Mouse (Mus musculus): ENCODE results near the gene Ripk4.

The Ripk4 gene

DNA sequence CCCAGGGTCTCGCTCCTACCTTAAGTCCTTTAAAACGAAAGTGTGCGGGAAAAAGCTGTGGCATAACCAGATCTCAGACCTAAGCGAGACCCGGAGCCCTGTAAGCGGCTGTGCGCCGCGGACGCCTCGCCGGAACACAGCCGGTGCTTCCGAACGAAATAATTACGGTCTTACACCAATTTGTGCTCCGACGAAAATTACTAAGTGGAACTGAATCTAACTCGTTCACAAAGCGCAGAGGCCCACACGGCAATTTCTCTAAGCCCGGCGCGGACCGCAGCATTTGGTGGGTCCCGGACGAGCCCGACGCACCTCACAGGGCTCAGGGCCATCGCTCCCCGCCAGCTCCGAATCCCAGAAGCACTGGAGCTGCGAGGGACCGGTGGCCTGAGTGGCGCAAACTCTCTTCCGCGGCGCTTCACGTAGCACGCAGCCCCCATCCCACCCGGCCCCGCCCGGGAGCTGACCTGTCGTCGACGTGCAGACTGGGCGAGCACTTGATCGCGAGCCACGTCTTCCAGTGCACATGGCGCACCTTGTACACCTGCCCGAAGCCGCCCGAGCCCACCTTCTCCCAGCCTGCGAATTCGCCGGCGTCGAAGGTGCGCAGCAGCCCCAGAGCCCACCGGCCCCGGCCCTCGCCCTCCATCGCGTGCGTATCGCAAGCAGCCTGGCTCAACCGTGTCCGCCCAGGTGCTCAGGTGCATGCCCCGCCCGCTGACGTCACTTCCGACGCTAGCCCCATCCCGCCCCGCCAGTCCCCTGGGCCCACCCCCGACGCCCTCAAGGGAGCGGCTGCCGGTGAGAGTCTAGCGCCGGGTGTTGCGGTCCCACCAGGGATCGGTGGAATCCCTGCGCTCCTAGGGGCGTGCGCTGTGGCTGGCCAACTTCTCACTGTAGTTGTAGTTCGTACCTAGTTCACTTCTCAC is at the start of gene Ripk4:
TSS of gene Ripk4 (minus strand) at position 727 of the 929 bp plus-strand sequence.
- in situ Hi-C loops (cut with MboI) = no loop called here

DNA sequence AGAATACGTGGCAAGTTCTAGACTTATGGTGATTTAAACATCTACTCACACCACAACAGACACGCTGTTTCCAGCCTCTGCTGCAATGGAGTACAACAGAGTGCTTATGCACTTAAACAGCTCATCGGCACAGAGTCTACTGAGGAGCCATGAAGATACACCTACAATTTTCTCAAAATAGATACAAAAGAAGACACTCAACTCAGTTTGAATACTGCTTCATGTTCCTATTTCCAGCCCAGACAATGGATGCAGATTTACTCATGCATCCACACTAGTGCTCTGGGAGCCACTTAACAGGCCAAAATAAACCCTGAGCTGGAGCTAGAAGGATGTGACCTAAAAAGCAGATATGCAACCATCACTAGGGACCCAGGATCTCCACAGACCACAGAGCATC is 45.3 kb upstream of the Ripk4 start:
- in situ Hi-C loops (cut with MboI) = no loop called here

DNA sequence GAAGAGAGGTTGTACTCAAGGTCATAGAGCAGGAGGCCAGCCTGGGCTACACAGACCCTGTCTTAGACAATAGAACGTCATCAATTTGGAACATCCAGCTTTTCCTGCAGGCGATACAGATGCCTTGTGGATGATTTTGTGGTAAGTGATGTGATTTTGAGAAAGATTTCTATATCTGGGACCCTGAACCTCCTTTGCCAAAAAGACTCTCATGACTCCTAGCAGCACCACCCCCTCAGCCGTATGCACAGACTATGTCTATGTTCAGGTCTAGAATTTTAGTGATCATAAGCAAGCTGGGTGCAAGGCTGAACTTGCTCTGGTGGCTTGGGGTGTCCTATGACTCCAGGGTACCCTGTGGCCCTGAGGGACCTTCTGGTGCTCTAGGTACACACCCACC is 42.1 kb upstream of the Ripk4 start:
- in situ Hi-C loops (cut with MboI) = no loop called here

DNA sequence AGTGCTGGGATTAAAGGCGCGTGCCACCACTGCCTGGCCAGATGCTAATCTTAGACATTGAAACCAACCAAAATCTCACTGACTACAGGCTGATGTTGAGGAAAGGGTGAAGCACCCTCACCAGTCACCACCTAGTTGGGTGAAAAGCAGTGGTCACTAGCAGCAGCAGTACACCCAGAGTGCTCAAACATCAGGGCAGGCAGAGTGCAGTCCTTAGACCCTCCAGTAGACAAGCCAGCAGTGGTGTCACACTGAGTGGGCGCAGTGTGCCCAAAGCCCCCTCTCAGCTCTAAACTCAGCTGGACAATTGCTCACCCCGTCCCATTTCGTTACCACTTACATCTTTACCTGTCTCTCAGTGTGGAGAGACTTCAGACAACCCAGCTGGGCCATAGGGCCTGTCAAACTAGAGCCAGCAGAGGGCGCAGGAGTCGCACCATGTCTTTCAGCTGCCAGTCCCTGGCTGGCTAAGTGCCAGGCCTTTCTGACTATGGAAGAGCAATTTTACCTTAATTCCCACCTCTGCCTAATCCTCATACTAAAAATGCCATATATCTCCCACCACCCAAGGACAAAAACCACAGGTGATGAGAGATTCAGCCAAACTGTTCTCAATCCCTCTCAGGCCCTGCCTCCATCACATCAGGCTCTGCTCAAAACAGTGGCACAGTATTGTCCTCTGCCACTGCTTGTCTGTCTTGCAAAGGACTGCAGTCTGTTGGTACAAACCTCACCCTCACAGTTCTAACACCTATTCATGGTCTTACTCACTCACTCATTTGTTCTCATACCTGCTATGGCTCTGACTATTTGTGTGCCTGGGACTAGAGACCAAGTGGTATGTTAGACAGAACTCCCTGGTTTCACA is 41.3 kb upstream of the Ripk4 start:
- in situ Hi-C loops (cut with MboI) = no loop called here

DNA sequence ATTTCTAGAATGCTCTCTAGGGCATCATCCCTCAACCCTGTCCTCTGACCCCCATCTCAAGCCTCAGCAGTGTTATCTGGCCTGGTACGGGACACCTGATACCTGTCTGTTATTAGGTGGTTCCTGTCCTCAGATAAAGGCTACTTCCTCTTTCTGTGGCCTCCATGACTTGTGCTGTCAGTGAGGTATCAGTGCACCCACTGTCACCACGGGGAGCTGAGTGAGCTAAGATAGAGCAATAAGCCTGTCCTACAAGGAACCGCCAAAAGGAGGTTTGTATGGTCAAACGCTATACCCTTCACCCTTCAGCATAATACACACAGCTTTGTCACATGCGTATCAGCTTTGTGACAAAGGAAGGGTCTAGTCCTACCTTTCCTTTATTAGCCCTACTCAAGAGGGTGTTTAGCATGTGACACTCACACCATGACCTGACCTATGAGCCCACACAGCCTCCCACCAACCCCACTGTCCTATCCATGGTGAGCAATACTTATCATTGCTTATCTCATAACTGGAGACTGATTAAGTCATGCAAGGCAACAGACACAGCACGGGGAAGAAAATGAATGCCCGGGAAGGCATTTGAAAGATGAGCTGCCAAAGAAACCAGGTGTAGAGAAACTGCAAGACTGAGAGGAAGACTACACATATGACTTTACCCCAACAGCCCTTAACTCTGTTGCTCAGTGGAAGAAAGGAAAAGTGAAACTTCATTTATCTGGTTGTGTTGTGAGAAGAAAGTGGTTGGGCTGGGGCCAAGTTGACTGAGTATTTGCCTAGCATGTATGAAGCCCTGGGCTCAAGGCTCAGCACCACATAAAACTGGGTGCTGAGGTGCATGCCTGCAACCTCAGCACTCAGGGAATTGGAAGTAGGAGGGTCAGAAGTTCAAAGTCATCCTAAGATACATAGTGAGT is 34.6 kb upstream of the Ripk4 start:
- in situ Hi-C loops (cut with MboI) = no loop called here

DNA sequence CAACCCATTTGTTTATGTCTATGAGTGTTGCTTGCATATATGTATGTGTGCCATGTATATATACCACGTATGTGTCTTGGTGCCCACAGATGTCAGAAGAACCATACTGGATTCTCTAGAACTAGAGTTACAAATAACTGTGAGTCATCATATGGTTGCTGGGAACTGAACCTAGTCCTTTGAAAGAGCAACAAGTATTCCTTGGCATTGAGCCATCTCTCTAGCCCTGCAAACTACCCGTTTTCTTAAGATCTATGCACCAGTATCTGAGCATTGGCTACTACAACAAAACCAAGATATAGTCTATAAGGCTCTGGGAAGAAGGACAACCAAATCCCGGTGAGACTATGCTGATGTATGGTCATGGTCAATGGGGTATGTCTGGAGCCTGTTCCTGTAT is 33.6 kb upstream of the Ripk4 start:
- in situ Hi-C loops (cut with MboI) = no loop called here

DNA sequence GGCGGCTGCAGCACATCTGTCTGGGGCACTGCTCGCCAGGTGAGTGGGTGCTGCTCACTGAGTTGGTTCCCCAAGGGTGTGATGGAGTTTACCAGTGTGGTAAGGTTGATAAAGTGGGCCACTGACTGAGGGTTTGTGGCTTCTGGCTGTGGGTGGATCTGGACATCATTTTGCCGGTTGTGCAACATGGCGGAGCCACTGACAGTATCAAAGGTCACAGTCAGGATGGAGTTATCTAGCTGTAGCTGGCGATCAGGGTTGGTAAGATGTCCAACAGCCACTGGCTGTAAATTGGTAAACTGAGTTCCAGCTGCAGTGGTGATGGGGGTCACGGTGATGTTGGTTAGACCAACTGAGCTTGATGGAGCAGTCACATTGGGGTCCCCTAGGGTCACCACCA is 30.7 kb upstream of the Ripk4 start:
- in situ Hi-C loops (cut with MboI) = no loop called here

DNA sequence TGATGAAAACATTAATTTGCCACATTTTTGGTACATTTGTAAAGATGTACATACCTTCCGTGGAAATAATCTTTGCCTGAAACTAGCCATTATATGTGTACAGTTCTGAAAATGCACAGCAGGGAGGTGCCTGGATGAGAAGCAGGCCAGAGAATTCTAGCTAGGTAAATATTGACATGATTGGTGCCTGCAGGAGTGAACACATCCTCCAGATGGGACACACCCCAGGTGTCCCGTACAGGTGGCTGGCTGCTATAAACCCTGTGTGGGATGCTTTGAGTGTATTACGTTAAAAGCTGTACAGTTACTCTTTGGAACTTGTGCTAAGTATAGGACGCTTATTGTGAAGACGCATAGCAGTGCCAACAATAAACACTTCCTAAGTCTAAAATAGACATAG is 19.5 kb upstream of the Ripk4 start:
- in situ Hi-C loops (cut with MboI) = no loop called here

DNA sequence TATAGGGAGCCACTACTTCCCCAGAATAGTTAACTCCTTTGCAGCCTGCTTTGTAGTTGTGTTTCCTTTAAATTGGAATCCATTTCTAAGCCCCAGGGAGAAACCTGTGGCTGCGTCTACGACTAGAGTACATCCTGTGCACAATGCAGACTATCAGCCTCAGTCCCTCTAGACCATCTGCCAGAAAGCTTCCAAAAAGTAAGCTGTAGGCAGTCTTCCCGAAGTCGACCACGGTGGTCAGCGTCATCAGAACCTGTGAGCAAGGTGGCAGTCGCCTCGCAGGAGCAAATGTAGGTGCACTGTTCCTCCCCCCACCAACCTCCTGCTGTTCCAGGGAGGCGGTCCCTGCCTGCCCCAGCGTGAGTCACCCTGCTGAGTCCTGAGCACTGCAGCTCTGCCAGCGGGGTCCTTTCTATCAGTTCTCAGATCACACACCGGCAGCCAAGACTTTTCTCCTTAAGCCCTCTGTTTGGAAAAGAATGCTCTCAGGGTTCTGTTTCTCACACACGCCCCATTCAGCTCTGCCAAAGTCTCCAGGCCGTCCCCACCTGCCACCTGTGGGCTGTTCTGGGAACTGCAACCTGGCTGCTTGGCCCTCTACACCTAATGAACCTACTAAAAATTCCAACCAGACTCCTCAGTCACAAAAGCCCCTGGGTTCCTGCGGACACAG is 14.9 kb upstream of the Ripk4 start:
- in situ Hi-C loops (cut with MboI) = no loop called here

DNA sequence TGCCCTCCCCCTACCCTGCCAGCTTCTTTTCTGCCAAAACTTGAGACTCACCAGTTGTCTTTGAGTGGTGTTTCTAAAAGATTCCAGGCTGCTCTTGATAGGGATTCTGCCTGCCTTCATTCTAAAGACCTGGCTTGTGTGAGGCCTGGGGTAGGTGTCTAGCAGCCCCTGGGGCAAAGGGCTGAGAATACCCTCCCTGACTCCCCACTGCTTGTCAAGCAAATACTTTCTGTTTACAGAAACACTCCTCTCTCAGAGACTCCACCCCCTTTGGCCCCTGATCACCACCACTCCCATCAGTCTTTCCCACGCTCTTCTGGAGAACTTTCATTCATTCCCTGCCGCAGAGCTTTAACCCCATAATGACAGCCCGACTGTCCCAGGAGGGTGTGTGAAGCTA is 2.9 kb upstream of the Ripk4 start:
- in situ Hi-C loops (cut with MboI) = no loop called here

DNA sequence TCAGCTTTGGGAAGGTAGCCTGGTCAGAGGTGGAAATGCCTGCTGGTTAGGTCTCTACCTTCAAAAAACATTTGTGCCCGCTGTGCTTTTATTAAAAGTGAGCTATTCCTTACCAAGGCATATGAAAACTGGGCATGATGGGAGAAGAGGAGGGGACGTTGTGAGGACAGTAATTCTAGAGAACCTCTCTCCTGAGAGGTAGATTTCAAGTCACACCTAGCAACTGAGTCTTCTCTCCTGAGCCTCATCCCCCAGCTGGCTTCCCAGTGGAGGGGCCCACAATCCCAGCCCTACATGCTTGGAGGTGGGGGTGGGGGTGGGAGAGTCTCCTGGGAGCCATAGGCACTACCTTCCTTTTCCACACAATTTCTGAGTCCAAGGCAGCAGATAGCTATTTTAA is 1.0 kb upstream of the Ripk4 start:
- in situ Hi-C loops (cut with MboI) = no loop called here

DNA sequence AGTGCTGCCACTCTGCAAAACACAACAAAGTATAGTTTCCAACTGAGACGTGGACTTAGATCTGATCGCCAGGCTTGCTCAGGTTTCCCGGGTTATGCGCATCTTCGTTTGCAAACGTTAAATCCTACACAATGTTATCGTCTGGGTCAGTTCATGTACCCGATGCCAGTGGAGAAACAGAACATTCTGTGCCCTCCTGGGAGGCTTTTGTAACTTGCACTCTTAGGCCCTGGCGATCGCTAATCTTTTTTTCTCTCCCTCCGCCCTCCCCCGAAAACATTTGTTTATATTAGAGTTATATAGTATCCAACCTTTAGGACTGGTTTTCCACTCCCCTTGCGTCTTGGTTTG is 378 bp upstream of the Ripk4 start:
- in situ Hi-C loops (cut with MboI) = no loop called here

DNA sequence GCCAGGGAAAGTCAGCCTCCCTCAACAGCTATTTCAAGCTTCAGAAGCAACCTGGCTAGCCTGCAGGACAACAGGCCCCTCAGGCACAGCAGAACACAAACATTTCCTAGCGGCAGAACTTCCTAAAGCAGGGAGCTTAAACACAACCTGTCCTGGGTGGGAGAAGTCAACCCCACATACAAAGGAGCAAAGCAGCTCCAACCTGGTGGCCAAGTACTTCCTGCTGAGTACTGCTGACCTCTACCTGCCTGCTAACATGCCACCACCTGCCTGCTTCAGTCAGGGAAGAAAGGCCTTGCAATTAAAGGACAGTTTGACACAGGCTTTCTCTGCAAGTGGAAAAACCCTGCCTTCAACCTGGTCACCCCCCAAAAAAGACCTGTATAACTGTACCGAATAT is 1.8 kb downstream of the Ripk4 start:
- in situ Hi-C loops (cut with MboI) = no loop called here

DNA sequence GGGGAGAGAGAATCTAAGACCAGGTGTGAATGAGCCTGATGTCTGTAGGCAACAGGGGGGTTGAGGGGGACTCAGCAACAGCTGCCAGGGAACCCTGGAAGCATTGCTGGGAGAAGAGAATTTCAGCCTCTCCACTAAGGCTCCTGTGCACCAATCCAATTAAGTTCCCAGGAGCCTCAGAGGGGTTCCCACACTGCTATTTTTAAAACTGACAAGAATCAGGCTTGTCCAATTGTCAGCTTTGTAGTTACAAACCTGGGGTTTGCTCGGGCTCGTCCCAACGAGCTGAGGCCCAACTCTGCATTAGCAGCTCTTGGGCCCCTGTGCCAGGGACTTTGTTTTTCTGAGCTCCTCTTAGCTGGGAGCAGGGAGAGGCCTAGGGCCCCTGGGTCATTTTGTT is 3.9 kb downstream of the Ripk4 start:
- in situ Hi-C loops (cut with MboI) = no loop called here

DNA sequence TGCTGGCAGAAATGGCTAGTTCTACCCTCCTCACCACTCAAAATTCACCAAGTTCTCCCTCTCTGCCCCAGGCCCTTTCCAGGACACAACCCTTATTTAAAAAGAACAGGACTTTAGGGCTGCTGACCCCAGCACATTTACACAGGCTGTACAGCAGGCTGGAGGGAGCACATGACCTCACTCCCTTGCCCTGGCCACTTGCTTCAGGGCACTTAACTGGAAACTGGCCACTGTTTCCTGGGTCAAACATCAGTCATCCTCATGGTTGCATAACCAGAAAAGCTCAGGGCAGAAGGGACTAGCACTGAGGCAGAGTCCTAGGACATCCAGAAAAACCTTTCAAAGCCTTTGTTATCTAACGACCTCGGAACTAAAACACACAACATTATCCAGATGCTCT is 5.3 kb downstream of the Ripk4 start:
- in situ Hi-C loops (cut with MboI) = no loop called here

DNA sequence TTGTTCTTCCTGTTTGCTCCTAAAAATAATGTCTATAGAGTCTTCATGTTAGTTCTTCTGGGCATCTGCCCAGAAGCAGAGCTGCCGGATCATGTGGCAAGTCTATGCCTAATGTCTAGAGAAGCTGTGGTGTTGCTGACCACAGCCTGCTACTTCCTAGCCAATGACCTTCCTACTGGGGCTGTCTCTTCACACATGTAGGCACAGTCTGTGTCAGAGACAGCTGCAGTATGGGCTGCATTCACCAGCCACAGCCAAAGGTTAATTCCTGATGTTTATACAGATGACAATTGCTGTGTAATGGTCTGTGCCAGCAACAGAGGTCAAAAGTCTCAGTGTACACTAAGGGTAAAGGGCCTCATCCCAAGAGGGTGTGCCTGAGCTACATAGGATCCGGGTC is 7.1 kb downstream of the Ripk4 start:
- in situ Hi-C loops (cut with MboI) = no loop called here

DNA sequence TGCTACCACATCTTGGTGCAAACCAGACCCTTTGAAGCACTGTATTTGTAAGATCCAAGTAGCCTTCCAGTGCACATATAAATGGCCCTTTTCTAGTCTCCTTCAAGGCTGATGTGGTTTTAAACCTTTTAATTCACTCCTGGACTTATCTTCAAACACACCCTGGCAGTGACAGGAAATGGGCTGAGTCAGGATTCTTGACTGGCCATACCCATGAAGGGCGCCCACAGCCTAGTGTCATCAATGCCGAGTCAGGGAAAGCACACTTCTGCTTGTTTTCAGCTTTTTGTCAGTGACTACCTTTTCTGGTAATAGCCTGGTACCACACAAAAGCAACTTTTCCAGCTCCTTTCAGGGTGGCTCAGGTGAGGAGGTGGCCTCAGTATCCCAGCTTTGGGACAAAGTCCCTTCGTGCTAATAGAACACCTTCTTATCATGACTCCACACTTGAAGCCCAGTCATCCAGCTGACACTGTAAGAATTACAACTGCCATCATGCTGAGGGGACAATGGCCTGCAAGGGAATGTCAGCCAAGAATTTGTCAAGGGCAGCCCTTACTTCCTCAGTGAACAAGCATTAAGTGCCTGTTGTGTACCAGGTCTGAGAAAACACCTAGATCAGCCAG is 11.2 kb downstream of the Ripk4 start:
- in situ Hi-C loops (cut with MboI) = no loop called here

DNA sequence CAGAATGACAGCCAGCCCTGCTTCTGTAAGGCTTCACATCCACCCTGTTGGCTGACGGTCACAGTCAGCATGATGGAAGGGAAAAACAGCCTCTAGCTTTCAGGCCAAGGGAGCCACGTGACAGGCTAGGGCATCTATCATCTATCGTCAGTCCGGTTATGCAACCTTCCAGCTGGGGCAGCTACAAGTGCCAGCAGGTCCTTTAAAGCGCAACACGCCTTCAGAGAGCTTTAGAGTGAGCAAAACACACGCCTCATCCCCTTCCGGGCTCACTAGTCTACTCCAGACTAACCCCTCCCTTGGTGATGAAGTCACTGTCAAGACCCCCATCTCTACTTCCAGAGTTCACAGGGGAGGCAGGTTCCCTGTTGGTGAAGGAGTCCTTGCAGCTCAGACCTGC is 11.7 kb downstream of the Ripk4 start:
- in situ Hi-C loops (cut with MboI) = no loop called here

DNA sequence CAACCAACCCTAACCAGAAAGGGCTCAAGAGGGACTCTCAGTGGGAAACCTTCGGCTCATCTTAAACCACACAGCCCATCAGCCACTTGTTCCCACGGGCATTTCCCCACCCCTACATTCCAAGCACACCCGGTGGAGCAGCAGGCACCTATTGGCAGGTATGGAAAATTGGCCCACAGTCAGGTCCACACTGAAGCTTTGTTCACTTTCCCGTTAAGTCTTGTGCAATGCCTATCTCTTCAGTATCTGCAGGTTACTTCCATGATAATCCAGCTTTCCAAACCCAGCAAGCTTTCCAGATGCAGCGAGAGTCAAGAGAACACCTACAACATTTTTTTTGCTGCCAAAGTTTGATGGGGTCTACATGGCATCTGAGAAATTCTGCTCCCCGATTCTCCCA is 15.2 kb downstream of the Ripk4 start:
- in situ Hi-C loops (cut with MboI) = no loop called here

DNA sequence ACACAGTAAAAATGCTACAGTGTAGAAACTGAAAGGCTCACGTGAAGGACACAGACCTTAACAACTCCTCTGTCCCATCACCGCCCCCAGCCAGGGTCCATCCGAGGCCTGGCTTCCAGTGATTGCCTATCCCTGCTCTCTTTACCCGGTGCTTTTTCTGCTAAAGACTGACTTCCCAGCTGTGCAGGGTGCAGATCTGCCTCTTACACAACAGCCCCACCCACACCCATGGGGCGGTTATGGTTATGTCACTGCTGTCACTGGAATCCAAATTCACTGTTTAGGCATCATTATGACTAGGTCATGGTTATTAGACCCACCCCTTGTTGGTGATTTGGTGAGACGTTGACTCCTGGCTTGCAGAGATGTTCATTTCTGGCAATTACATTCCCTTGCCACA is 25.6 kb downstream of the Ripk4 start:
- in situ Hi-C loops (cut with MboI) = no loop called here

DNA sequence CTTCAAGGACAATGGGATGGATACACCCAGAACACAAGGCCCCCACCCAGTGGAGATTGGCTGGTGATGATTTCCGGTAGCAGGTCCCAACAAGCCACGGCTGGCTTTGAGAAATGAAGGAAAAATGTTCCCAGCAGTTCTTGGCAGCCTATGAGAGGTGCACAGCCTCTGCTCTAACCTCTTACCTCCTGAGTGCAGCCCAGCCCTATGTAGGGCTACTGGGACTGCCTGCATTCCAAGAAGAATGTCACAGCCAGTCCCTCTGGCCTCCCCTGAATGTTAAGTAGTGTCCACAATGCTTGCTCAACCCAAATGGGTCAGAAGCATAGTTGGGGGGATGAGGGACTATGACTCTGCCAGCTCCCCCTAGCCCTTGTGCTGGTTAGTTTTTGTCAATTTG is 27.0 kb downstream of the Ripk4 start:
- in situ Hi-C loops (cut with MboI) = no loop called here

Data from mature B cell (primary cell).